Comparison of ENCODE assay signal across 33 mouse cellular contexts in the genomic region with DNA sequence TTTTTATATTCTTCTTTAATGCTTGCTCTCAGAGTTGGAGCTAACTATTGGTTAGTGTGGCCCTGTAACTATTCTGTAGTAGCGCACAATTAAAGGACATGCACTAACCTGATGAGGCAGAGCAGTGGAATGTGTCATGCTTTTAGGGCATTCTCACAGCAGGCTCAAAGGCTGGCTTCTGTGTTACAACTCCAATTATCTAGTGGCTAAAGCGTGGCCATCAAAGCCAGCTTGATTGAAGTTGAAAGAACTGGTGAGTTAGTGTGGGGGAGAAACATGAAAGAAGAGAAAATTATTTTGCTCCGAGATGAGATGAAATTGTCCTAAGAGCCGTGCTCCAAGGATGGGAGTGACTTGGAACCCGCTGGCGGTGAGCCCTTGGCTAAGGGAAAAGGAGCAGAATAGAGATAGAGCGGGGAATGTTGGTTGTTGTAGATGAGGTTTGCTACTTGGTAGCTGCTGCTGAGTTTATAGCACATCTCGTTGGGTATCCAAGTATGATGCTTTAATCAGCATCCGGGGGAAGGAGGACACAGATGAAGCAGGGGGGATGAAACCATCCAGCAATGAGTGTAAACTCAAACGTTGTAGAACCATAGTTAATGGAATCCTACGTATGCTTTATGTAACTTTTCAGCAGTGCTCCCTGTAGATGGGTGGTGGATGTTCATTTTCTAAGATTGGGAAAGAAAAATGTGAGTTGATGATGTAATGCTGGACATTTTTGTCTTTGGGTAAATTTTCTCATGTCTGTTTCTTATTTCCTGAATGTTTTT. TPM values are rescaled to one million over a fixed set of nuclear protein-coding genes. Genes with fewer than 3 reads are reported as not detected.
DNase-seq lines count a peak whose midpoint lies in the region; ATAC-seq and TF ChIP-seq lines count a peak whose summit lies in the region.
"Had no signal": no experiment of that assay in that cellular context is flagged by ENCODE, and none has a peak within 500 bp of the region (broad histone marks: within the 10 kb centered on the region; RNA-seq: fewer than 3 reads in every experiment).

No protein-coding gene starts in this region.

- DNase-seq in gastrocnemius, adult 2 months, result peak; percentile 36
- DNase-seq in gastrocnemius, postnatal 36 days, result no peak
- no peak for DNase-seq in left cerebral cortex, adult 2 months (ENCODE audit: extremely low spot score in 1 of 2, low spot score in 2 of 2)
- no peak for DNase-seq in left cerebral cortex, postnatal 4 days
- no peak for DNase-seq in natural killer cell, adult 2 months (ENCODE audit: low spot score in 2 of 2)
- no peak for DNase-seq in forebrain, embryonic 11.5 days (ENCODE audit: low spot score)
- DNase-seq: adrenal gland, adult 2 months; adrenal gland, postnatal 36 days; cerebellum, adult 9-11 months; kidney, adult 11 months; kidney, postnatal 14 days; layer of hippocampus, adult 9-11 months; liver, postnatal 0 days; lung, postnatal 36 days; thymus, adult 2 months; thymus, postnatal 4 days had no signal

- ATAC-seq in forebrain, embryonic 11.5 days (replicated peaks; ENCODE audit: low FRiP score), result no peak
- ATAC-seq: CD4-positive, CD25-positive, alpha-beta regulatory T cell, adult 4 months; forebrain, embryonic 15.5 days; inflammation-experienced regulatory T-cells, adult 6 months; liver, embryonic 12.5 days; liver, postnatal 0 days; midbrain, embryonic 16.5 days had no signal

- no peak for TF ChIP-seq CTCF in gastrocnemius, adult 2 months (IDR thresholded peaks at IDR 0.05)
- no peak for TF ChIP-seq CTCF in left cerebral cortex, adult 2 months (IDR thresholded peaks at IDR 0.05)
- no peak for TF ChIP-seq CTCF in embryonic fibroblast, embryonic 13.5 days (IDR thresholded peaks at IDR 0.05; ENCODE audit: borderline replicate concordance, insufficient read depth, low read length)

- H3K36me3 ChIP-seq in forebrain, embryonic 11.5 days (ENCODE audit: control insufficient read depth, insufficient read depth, low read length), result no peaks in the 10 kb centered on the region

- WGBS in forebrain, embryonic 11.5 days, result 75% methylated on average over 11 of the region's 11 CpGs

- H3K27ac ChIP-seq in gastrocnemius, adult 2 months, result no peak overlapping the region
- peak overlapping the region; percentile 57 for H3K27ac ChIP-seq in left cerebral cortex, adult 2 months
- H3K27ac ChIP-seq in embryonic fibroblast, embryonic 13.5 days (ENCODE audit: insufficient read depth, low read length), result peak overlapping the region; percentile 65; the same call in 1 of the 2 replicates
- H3K27ac ChIP-seq in forebrain, embryonic 11.5 days (ENCODE audit: low read depth, low read length), result no peak overlapping the region
- H3K27ac ChIP-seq: forebrain, embryonic 15.5 days; hindbrain, embryonic 14.5 days; liver, embryonic 12.5 days; neural tube, embryonic 12.5 days had no signal

- H3K4me1 ChIP-seq in embryonic fibroblast, embryonic 13.5 days (ENCODE audit: control insufficient read depth, insufficient read depth, low read length), result peaks cover 4% of the 10 kb centered on the region
- peaks cover 15% of the 10 kb centered on the region for H3K4me1 ChIP-seq in forebrain, embryonic 11.5 days (replicated peaks; ENCODE audit: control insufficient read depth, insufficient read depth, low read length)

- no peak for TF ChIP-seq POLR2A in embryonic fibroblast, embryonic 13.5 days (IDR thresholded peaks at IDR 0.05; ENCODE audit: low read depth, low read length)

- H3K9me3 ChIP-seq in forebrain, embryonic 11.5 days (ENCODE audit: control insufficient read depth, low read length), result no peaks in the 10 kb centered on the region
- H3K9me3 ChIP-seq: forebrain, embryonic 15.5 days; liver, embryonic 12.5 days; neural tube, embryonic 12.5 days had no signal

- H3K4me2 ChIP-seq in forebrain, embryonic 11.5 days (ENCODE audit: low read depth, low read length, severe bottlenecking), result no peak overlapping the region
- H3K4me2 ChIP-seq: forebrain, embryonic 15.5 days; heart, embryonic 11.5 days; hindbrain, embryonic 14.5 days; liver, embryonic 12.5 days; midbrain, embryonic 11.5 days; neural tube, embryonic 12.5 days had no signal

- no peak overlapping the region for H3K4me3 ChIP-seq in gastrocnemius, adult 2 months
- H3K4me3 ChIP-seq in left cerebral cortex, adult 2 months, result no peak overlapping the region
- H3K4me3 ChIP-seq in embryonic fibroblast, embryonic 13.5 days (ENCODE audit: insufficient read depth, low read length), result no peak overlapping the region
- no peak overlapping the region for H3K4me3 ChIP-seq in forebrain, embryonic 11.5 days (ENCODE audit: low read depth, low read length)
- H3K4me3 ChIP-seq: forebrain, embryonic 15.5 days; liver, embryonic 12.5 days; neural tube, embryonic 12.5 days had no signal

- H3K27me3 ChIP-seq in forebrain, embryonic 11.5 days (ENCODE audit: control insufficient read depth, insufficient read depth, low read length), result no peaks in the 10 kb centered on the region
- H3K27me3 ChIP-seq: forebrain, embryonic 15.5 days; liver, embryonic 12.5 days; neural tube, embryonic 12.5 days had no signal

- no peak overlapping the region for H3K9ac ChIP-seq in forebrain, embryonic 11.5 days (ENCODE audit: low read length)
- H3K9ac ChIP-seq: forebrain, embryonic 15.5 days; hindbrain, embryonic 14.5 days; liver, embryonic 12.5 days; liver, postnatal 0 days; neural tube, embryonic 12.5 days had no signal

- intact Hi-C loops in gastrocnemius, adult 2 months (cut with DNase I), result no loop called here
- intact Hi-C loops in gastrocnemius, postnatal 36 days (cut with DNase I), result no loop called here
- intact Hi-C loops in left cerebral cortex, adult 2 months (cut with DNase I), result loop anchor here (2.0 kb wide), 1 partner anchor 20 kb away; no protein-coding TSS in a partner anchor
- intact Hi-C loops in left cerebral cortex, postnatal 4 days (cut with DNase I), result no loop called here

RNA-seq across cellular contexts. Expression of a gene that starts 21.7 kb away (rescaled TPM):
- total RNA-seq in gastrocnemius, adult 2 months (2021), result 100 to 1,000 TPM; 194 to 238 TPM
- total RNA-seq in gastrocnemius, postnatal 36 days (2021), result 100 to 1,000 TPM; 163 to 164 TPM
- total RNA-seq in left cerebral cortex, adult 2 months (2021), result not detected
- total RNA-seq in left cerebral cortex, postnatal 4 days (2021), result not detected
- not detected in 2 replicates for polyA plus RNA-seq in embryonic fibroblast, embryonic 13.5 days (2011; ENCODE audit: insufficient read length, low read depth, missing spikeins)
- not detected in 2 replicates for polyA plus RNA-seq in forebrain, embryonic 11.5 days (2014; fragmentation: Nextera tagmentation; extraction: Ambion mirVana)
- total RNA-seq: adrenal gland, adult 2 months; granulocyte monocyte progenitor cell, adult 5-6 weeks; hematopoietic stem cell, adult 5-6 weeks; megakaryocyte, adult 5-6 weeks had no signal
- polyA plus RNA-seq: CD4-positive, CD25-positive, alpha-beta regulatory T cell, adult 4 months; forebrain, embryonic 15.5 days; heart, embryonic 11.5 days; heart, embryonic 16.5 days; inflammation-experienced regulatory T-cells, adult 6 months; kidney, embryonic 14.5 days; liver, embryonic 12.5 days; liver, postnatal 0 days; midbrain, embryonic 11.5 days; midbrain, embryonic 16.5 days had no signal

RNA-seq across cellular contexts. Expression of a gene that starts 22.4 kb away (rescaled TPM):
- total RNA-seq in gastrocnemius, adult 2 months (2021), result 10 to 100 TPM; 57.3 to 63.4 TPM
- total RNA-seq in gastrocnemius, postnatal 36 days (2021), result 10 to 100 TPM; 39.3 to 42.4 TPM
- 10 to 100 TPM; 75.1 to 79.7 TPM for total RNA-seq in left cerebral cortex, adult 2 months (2021)
- 10 to 100 TPM; 92.6 to 94.3 TPM for total RNA-seq in left cerebral cortex, postnatal 4 days (2021)
- 31.5 and 32.2 TPM in 2 replicates for polyA plus RNA-seq in embryonic fibroblast, embryonic 13.5 days (2011; ENCODE audit: insufficient read length, low read depth, missing spikeins)
- 12.5 and 13.9 TPM in 2 replicates for polyA plus RNA-seq in forebrain, embryonic 11.5 days (2014; fragmentation: Nextera tagmentation; extraction: Ambion mirVana)

RNA-seq across cellular contexts. Expression of a gene that starts 52.3 kb away (rescaled TPM):
- total RNA-seq in gastrocnemius, adult 2 months (2021), result 100 to 1,000 TPM; 320 to 332 TPM
- total RNA-seq in gastrocnemius, postnatal 36 days (2021), result 100 to 1,000 TPM; 278 to 305 TPM
- 100 to 1,000 TPM; 201 to 230 TPM for total RNA-seq in left cerebral cortex, adult 2 months (2021)
- total RNA-seq in left cerebral cortex, postnatal 4 days (2021), result 100 to 1,000 TPM; 182 to 185 TPM
- 232 and 288 TPM in 2 replicates for polyA plus RNA-seq in embryonic fibroblast, embryonic 13.5 days (2011; ENCODE audit: insufficient read length, low read depth, missing spikeins)
- polyA plus RNA-seq in forebrain, embryonic 11.5 days (2014; fragmentation: Nextera tagmentation; extraction: Ambion mirVana), result 254 and 262 TPM in 2 replicates

RNA-seq across cellular contexts. Expression of a gene that starts 58.3 kb away (rescaled TPM):
- 10 to 100 TPM; 33.6 to 58.6 TPM for total RNA-seq in gastrocnemius, adult 2 months (2021)
- 10 to 100 TPM; 39.1 to 62.1 TPM for total RNA-seq in gastrocnemius, postnatal 36 days (2021)
- not detected for total RNA-seq in left cerebral cortex, adult 2 months (2021)
- total RNA-seq in left cerebral cortex, postnatal 4 days (2021), result not detected
- polyA plus RNA-seq in embryonic fibroblast, embryonic 13.5 days (2011; ENCODE audit: insufficient read length, low read depth, missing spikeins), result not detected in 2 replicates
- not detected in 2 replicates for polyA plus RNA-seq in forebrain, embryonic 11.5 days (2014; fragmentation: Nextera tagmentation; extraction: Ambion mirVana)
- total RNA-seq: granulocyte monocyte progenitor cell, adult 5-6 weeks; hematopoietic stem cell, adult 5-6 weeks; left cerebral cortex, postnatal 14 days; megakaryocyte, adult 5-6 weeks had no signal
- polyA plus RNA-seq: CD4-positive, CD25-positive, alpha-beta regulatory T cell, adult 4 months; forebrain, embryonic 15.5 days; heart, embryonic 11.5 days; hindbrain, embryonic 14.5 days; inflammation-experienced regulatory T-cells, adult 6 months; kidney, embryonic 14.5 days; liver, embryonic 12.5 days; liver, postnatal 0 days; lung, embryonic 16.5 days; midbrain, embryonic 11.5 days; neural tube, embryonic 12.5 days had no signal

Comparison
In these comparisons a context has a peak if more than half of its experiments do, and no peak if none do; other contexts are left out.
1. H3K27ac ChIP-seq: peak in left cerebral cortex, adult 2 months (single experiment) and embryonic fibroblast, embryonic 13.5 days (single experiment); none in gastrocnemius, adult 2 months (single experiment) and forebrain, embryonic 11.5 days (single experiment).
2. RNA of a gene that starts 21.7 kb away (total RNA-seq): 194 to 238 TPM in gastrocnemius, adult 2 months and 163 to 164 TPM in gastrocnemius, postnatal 36 days; not detected in left cerebral cortex, postnatal 4 days and not detected in left cerebral cortex, adult 2 months; every median in the first group is over 100 times any median in the second.